Mouse (Mus musculus) kidney, adult 2 months (tissue): ENCODE data around the gene Dennd5b. TPM values are rescaled to one million over a fixed set of nuclear protein-coding genes. Genes with fewer than 3 reads are reported as not detected.

Source experiments
- DNase-seq: peaks from one replicate; pipeline ENCODE4 v3.0.0; 2021
- H3K27ac ChIP-seq: fragments of 200-500 bp; 2 replicates; pipeline ENCODE4 v1.5.1; 2012; ENCODE audit warnings: low read depth, low read length, control low read depth, inconsistent platforms; ENCODE audit not compliant: insufficient read depth
- H3K27me3 ChIP-seq: fragments of 200-500 bp; replicated peaks from 2 replicates; pipeline ENCODE4 v1.6.1; 2012; ENCODE audit warnings: mild to moderate bottlenecking, moderate library complexity, low read length, inconsistent platforms; ENCODE audit not compliant: control insufficient read depth, insufficient read depth
- H3K36me3 ChIP-seq: fragments of 200-500 bp; 2 replicates; pipeline ENCODE4 v1.6.1; 2012; ENCODE audit warnings: mild to moderate bottlenecking, moderate library complexity, low read length, inconsistent platforms; ENCODE audit not compliant: control insufficient read depth, insufficient read depth
- H3K4me1 ChIP-seq: fragments of 200-500 bp; 2 replicates; pipeline ENCODE4 v1.6.1; 2011; ENCODE audit warnings: low read length; ENCODE audit not compliant: control insufficient read depth, insufficient read depth
- H3K4me3 ChIP-seq: fragments of 200-500 bp; 2 replicates; pipeline ENCODE4 v1.5.1; 2011; ENCODE audit warnings: mild to moderate bottlenecking, low read depth, low read length, control low read depth; ENCODE audit not compliant: insufficient read depth
- CTCF ChIP-seq: fragments of 200-500 bp; conservative IDR thresholded peaks from 2 replicates; pipeline ENCODE4 v1.5.1; 2011; ENCODE audit warnings: low read depth, mild to moderate bottlenecking, control low read depth, low read length, moderate library complexity, mixed read lengths; ENCODE audit not compliant: insufficient read depth, insufficient read length
- POLR2A ChIP-seq: fragments of 200-500 bp; IDR thresholded peaks from one replicate; pipeline ENCODE4 v1.6.1; 2011; ENCODE audit warnings: low read depth, low read length, control low read depth
- WGBS: fragments of 180-500 bp; shearing (Covaris S2); methylation state at CpG from one replicate; pipeline ENCODE4 v1.1.7; 2018; 5-methylcytosine and 5-hydroxymethylcytosine counted together
- polyA plus RNA-seq: library from polyadenylated mRNA; depleted of rRNA; stranded (reverse); fragments of >200 nt; gene quantifications from 2 replicates; pipeline ENCODE4 v1.2.3, GENCODE M21; 2012

Gene Dennd5b
- polyA plus RNA-seq, 1 experiment = 6.4 TPM

DNA sequence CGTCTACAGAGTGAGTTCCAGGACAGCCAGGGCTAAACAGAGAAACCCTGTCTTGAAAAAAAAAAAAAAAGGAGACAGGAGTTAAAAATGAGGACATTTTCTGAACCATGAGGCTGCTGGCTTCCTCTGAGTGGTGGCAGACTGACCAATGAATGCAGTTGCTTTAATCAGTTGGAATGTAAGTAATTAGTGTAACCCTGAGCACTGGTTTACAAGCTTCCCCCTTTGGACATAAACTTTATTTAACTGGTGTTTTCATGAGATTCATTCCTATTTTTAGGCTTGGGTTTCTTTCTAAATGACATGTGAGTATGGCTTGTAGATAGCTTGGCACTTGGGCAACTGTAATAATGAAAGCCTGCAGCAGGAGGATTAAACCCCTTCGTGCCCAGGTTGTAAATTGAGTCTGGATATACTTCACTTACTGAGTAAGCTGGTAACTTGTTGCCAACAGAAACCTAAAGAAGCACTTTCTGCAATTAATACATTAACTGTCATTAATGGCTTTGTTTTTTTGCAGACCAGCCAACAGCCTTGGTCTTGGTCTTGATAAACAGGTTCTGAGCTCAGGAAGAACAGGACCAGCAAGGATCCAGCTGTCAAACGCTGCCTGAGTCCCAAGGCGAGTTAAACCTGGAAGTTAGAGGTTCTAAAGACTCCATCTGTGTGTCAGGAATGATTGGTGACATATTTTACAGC is 141.8 kb downstream of the Dennd5b start:
- Histone ChIP-seq H3K4me3 (no peak overlapping the region), H3K4me1 (no peaks in the 10 kb centered on the region), H3K27me3 (no peaks in the 10 kb centered on the region), H3K36me3 (no peaks in the 10 kb centered on the region), H3K27ac (no peak overlapping the region)
- DNase-seq = no peak
- WGBS = 59% methylated on average over 4 of the region's 4 CpGs
- TF ChIP-seq CTCF (no peak), POLR2A (no peak)

DNA sequence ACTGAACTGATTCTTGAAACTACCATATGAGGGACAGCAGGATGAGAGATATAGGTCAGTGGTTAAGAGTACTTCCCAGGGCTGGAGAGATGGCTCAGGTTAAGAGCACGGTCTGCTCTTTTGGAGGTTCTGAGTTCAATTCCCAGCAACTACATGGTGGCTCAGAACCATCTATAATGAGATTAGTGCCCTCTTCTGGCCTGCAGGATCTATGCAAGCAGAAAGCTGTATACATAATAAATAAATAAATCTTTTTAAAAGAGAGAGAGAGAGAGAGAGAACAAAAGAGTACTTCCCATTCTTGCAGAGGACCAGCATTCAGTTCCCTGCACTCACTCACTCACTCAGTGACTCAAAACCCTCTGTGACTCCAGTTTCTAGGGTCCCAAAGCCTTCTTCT is 142.8 kb downstream of the Dennd5b start:
- Histone ChIP-seq H3K4me3 (no peak overlapping the region), H3K27me3 (no peaks in the 10 kb centered on the region), H3K27ac (no peak overlapping the region), H3K36me3 (no peaks in the 10 kb centered on the region), H3K4me1 (no peaks in the 10 kb centered on the region)
- no peak for DNase-seq
- 87% methylated on average over 1 of the region's 1 CpGs for WGBS
- TF ChIP-seq POLR2A (no peak), CTCF (no peak)

DNA sequence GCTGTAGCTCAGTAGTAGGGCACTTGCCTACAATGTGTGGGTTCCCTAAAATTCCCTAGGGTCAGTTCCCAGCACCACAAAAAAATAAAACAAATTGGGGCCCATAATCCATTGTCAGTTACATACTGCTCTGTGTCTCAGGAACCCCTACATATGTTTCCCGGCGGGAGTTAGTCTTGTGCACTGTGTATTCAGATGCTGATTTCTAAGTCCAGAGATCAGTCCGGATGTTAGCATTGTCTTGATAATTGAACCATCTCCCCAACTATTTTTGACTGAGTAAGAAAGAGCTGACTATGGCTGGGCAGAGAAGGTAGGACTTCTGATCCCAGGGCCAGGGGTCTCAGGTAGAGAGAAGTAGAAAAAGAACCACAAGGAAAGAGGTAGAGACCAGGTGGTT is 144.4 kb downstream of the Dennd5b start:
- H3K27ac ChIP-seq = no peak overlapping the region
- no peaks in the 10 kb centered on the region for H3K27me3 ChIP-seq
- WGBS = 87% methylated on average over 3 of the region's 3 CpGs
- DNase-seq = no peak
- no peak overlapping the region for H3K4me3 ChIP-seq
- no peaks in the 10 kb centered on the region for H3K4me1 ChIP-seq
- no peak for TF ChIP-seq CTCF
- H3K36me3 ChIP-seq = no peaks in the 10 kb centered on the region

DNA sequence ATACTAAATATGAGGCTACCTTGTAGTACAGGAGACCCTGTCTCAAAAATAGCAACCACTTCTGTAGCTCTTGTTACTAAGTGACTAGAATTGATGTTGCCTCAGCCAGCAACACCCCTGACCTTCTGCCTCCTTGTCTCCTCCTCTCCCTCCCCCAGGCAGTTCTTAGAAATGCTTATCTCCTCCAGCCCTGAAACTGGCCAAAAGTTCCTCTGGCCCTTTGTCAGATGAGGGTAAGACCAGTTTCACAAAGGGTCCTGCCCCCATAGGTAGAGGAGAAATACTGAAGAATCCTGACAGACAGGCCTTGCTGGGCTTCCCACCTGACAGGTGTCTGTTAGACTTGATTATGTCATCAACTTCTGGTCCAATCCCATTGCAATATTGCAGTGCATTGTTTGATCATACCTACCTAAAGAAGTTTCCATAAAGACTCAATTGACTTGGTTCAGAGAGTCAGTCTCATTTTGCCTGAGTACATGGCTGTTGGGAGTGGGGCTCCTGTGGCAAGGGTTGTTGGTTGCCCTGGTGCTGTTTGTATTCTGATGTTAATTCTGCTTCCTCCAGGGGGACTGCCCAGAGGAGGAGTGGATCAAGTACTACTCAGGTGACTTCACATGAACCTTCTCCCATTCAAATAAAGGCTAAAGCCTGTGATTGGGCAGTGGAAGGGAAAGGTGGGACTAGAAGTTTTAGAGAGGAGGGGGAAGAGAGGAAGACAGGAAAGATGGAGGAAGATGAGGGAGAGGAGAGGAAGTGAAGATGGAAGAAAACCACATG is 145.6 kb downstream of the Dennd5b start:
- H3K4me3 ChIP-seq = no peak overlapping the region
- H3K27ac ChIP-seq = no peak overlapping the region
- TF ChIP-seq POLR2A = no peak
- TF ChIP-seq CTCF = no peak
- DNase-seq = no peak
- no peaks in the 10 kb centered on the region for H3K4me1 ChIP-seq
- no peaks in the 10 kb centered on the region for H3K36me3 ChIP-seq
- H3K27me3 ChIP-seq = no peaks in the 10 kb centered on the region

DNA sequence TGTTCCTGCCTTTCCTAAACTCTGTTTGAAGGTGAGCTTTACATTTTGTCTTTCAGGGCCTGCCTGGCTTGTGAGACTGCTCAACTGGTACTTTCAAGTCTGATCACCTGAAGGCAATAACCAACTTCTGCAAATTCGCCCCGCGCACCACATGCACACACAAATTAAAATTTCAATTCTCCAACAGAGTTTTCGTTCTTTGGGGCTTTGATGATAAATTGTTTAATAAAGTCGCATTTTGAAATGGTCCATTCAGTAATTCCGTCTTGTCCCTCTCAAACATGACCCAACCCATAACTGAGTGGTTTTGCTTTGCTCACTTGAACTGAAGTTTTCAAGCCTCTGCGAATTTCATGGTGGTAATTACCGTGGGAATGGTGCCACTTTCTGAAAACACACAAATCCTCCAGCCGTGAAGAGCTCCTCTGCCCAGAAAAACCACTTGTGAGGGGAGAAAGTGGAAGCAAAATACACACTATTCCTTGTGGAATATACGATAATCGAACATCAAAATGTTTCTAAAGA is 154.5 kb downstream of the Dennd5b start:
- no peaks in the 10 kb centered on the region for H3K36me3 ChIP-seq
- H3K27ac ChIP-seq = peak overlapping the region; percentile 62
- no peaks in the 10 kb centered on the region for H3K27me3 ChIP-seq
- WGBS = 15% methylated on average over 11 of the region's 11 CpGs
- DNase-seq = peak; percentile 31
- no peak for TF ChIP-seq CTCF
- no peak for TF ChIP-seq POLR2A
- peak overlapping the region; percentile 88 for H3K4me3 ChIP-seq
- H3K4me1 ChIP-seq = peaks cover 3% of the 10 kb centered on the region

DNA sequence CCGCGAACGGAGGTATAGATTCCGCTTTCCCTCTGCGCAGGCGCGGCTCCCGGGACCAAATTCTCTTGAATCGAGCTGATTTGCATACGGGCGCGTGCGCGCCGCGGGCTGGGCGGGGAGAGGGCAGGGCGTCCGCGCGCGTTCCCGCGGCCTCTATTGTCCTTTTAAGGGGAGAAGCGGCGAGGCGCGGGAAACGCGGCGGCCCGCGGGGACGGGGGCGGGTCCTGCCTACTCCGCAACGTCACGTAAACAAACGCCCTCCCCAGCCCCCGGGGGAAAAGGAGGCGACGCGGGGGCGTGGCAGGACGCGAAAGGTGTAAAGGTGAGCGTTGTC is 155.1 kb downstream of the Dennd5b start, which contains the start of gene Sinhcaf:
Gene Sinhcaf (minus strand): TSS at position 59 of the 334 bp plus-strand sequence.
- no peaks in the 10 kb centered on the region for H3K36me3 ChIP-seq
- WGBS = 0% methylated on average over 46 of the region's 47 CpGs
- H3K27ac ChIP-seq = peak within 1 kb of the TSS; percentile 84

More for the DNA sequence above, 155.1 kb downstream of the Dennd5b start, which contains the start of gene Sinhcaf:
- Histone ChIP-seq H3K27me3 (no peaks in the 10 kb centered on the region), H3K4me1 (peaks cover 8% of the 10 kb centered on the region), H3K4me3 (peak within 1 kb of the TSS; percentile 88)
- peak; percentile 99 for DNase-seq
- TF ChIP-seq POLR2A (peak; percentile 6), CTCF (no peak)
